Mouse (Mus musculus) activated CD4-positive, CD25-positive, alpha-beta regulatory T cell, adult 4 months (primary cell): ENCODE results near the gene Sar1a. TPM values are rescaled to one million over a fixed set of nuclear protein-coding genes. Genes with fewer than 3 reads are reported as not detected.

Experiments used
- ATAC-seq: one replicate; pipeline ENCODE4 v1.8.0; 2017
- polyA plus RNA-seq, 2 experiments: library from polyadenylated mRNA; unstranded; fragments of 100-300 nt; shearing (Covaris generic); gene quantifications; one replicate each; pipeline ENCODE4 v1.2.1; 2017

Gene Sar1a
- polyA plus RNA-seq, 2 experiments from 2014 or later: 101 to 110 TPM

GRCm38 (mm10) chr10:61736671-61737078 lies 56.6 kb downstream of the Sar1a start:
- ATAC-seq: no peak

GRCm38 (mm10) chr10:61737537-61737936 lies 57.4 kb downstream of the Sar1a start:
- no peak for ATAC-seq

DNA sequence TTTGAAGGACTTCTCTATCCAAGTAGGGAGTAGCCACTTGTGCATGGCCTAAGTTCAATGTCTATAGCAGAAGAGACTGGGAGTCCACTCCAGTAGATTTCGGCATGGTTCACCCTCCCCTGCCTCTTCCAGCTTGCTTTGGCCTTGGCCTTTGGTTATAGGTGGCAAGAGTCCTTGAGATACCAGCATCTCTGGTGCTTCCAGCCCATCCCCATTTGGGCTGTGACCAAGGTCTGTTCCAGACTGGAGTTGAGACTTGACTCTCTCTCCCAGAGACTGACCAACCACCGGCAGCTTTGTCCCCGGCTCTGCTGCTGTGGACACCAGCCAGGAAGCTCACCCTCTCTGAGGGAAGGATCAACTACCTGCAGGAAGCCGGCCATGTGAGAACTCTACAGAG lies 58.0 kb downstream of the Sar1a start:
- no peak for ATAC-seq

GRCm38 (mm10) chr10:61741306-61741705 lies 61.2 kb downstream of the Sar1a start:
- ATAC-seq: no peak

DNA sequence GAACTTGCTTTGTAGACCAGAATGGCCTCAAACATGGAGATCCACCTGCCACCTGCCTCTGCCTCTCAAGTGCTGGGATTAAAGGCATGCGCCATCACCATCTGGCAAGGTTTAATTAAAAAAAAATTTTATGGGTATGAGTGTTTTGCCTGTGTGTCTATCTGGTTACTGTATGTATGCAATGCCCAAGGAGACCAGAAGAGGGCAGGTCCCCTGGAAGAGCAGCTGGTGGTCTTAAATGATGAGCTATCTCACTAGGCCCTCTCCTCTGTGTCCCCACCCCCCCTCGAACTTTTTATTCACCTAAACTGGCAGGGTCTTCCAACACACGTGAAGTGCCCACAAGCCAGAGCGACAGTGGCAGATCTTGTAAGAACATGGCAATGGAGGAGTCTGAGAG lies 61.8 kb downstream of the Sar1a start:
- ATAC-seq: no peak

DNA sequence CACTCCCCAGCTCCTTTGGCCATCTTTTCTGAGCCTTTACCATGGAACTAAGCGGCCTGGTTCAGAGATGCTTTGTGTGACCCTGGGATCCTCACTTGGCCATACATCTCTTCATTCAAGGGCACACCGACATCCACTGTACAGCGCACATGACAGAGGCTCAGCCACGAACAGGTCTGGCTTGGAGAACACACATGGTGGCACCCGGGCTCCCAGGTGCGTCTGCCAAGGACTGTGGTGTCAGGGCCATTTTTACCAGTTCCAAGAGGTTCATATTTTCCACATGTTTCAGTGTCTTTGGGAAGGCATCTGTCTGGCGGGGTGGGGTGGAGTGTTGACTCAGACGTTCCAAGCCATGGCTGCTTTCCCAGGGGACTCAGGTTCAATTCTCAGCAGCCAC lies 62.2 kb downstream of the Sar1a start:
- ATAC-seq: no peak

Other genes with a start within 250 kb of the Sar1a start
- 10 to 100 TPM; 21.7 to 34.5 TPM for gene Eif4ebp2, start 227.6 kb upstream of the Sar1a start, polyA plus RNA-seq
- 1 to 10 TPM; 5.0 to 6.2 TPM for gene Lrrc20, start 204.5 kb upstream of the Sar1a start, polyA plus RNA-seq
- gene Npffr1, start 84.8 kb upstream of the Sar1a start, polyA plus RNA-seq: not detected
- gene Ppa1, start 31.7 kb upstream of the Sar1a start, polyA plus RNA-seq: 10 to 100 TPM; 69.2 to 88.9 TPM
- gene Tysnd1, start 15.2 kb downstream of the Sar1a start, polyA plus RNA-seq: 1 to 10 TPM; 2.9 to 3.7 TPM
- 1 to 10 TPM; 1.9 to 3.1 TPM for gene Aifm2, start 35.0 kb downstream of the Sar1a start, polyA plus RNA-seq
- gene H2afy2, start 103.8 kb downstream of the Sar1a start, polyA plus RNA-seq: under 1 TPM in 1 of 2 experiments, not detected in 1; 0.15 TPM